In genomic region chr10:69465558-69466200, GRCm38 (mm10) we compare ENCODE assay signal across 11 mouse cellular contexts.
DNase-seq lines count a peak whose midpoint lies in the region; ATAC-seq and TF ChIP-seq lines count a peak whose summit lies in the region.
"Had no signal": no experiment of that assay in that cellular context is flagged by ENCODE, and none has a peak within 500 bp of the region (broad histone marks: within the 10 kb centered on the region; RNA-seq: fewer than 3 reads in every experiment).

No protein-coding gene starts in this region.

- H3K9me3 ChIP-seq in kidney, embryonic 16.5 days (ENCODE audit: low read length), result no peaks in the 10 kb centered on the region
- no peaks in the 10 kb centered on the region for H3K9me3 ChIP-seq in heart, embryonic 10.5 days
- H3K9me3 ChIP-seq: heart, embryonic 15.5 days; limb, embryonic 13.5 days had no signal

- no peak overlapping the region for H3K4me2 ChIP-seq in kidney, embryonic 16.5 days (replicated peaks; ENCODE audit: low read depth, low read length)
- H3K4me2 ChIP-seq: heart, embryonic 15.5 days; limb, embryonic 13.5 days had no signal

- H3K27me3 ChIP-seq in kidney, embryonic 16.5 days (ENCODE audit: insufficient read depth, low read length), result no peaks in the 10 kb centered on the region
- no peaks in the 10 kb centered on the region for H3K27me3 ChIP-seq in heart, embryonic 10.5 days (ENCODE audit: insufficient read depth, poor library complexity, severe bottlenecking)
- H3K27me3 ChIP-seq: heart, embryonic 15.5 days; limb, embryonic 13.5 days; megakaryocyte, embryonic 14.5 days had no signal

- DNase-seq in cerebellum, postnatal 14 days, result peak; percentile 40 to 56
- DNase-seq in cerebellum, adult 18-20 months, result no peak
- DNase-seq in forelimb bud, embryonic 11.5 days (ENCODE audit: low read depth, low spot score), result peak; percentile 29
- peak; percentile 28 to 50 for DNase-seq in left cerebral cortex, adult 2 months (ENCODE audit: extremely low spot score in 1 of 2, low spot score in 2 of 2)
- DNase-seq in retina, postnatal 1 day, result peak; percentile 86
- DNase-seq in heart, adult 9 months (ENCODE audit: low spot score in 2 of 2), result no peak
- no peak for DNase-seq in heart, embryonic 10.5 days (ENCODE audit: low spot score)

- intact Hi-C loops in left cerebral cortex, adult 2 months (cut with DNase I), result no loop called here

- H3K36me3 ChIP-seq in kidney, embryonic 16.5 days (ENCODE audit: insufficient read depth, low read length), result no peaks in the 10 kb centered on the region
- H3K36me3 ChIP-seq in heart, embryonic 10.5 days, result no peaks in the 10 kb centered on the region
- H3K36me3 ChIP-seq: heart, embryonic 15.5 days; limb, embryonic 13.5 days had no signal

- no peak for ATAC-seq in kidney, embryonic 16.5 days (ENCODE audit: low FRiP score, low TSS enrichment)

- no peak for TF ChIP-seq CTCF in left cerebral cortex, adult 2 months (IDR thresholded peaks at IDR 0.05)

- peak overlapping the region; percentile 84 for H3K27ac ChIP-seq in left cerebral cortex, adult 2 months
- H3K27ac ChIP-seq in kidney, embryonic 16.5 days (ENCODE audit: low read length), result no peak overlapping the region
- no peak overlapping the region for H3K27ac ChIP-seq in heart, embryonic 10.5 days
- H3K27ac ChIP-seq: heart, embryonic 15.5 days; limb, embryonic 13.5 days had no signal

- H3K4me3 ChIP-seq in left cerebral cortex, adult 2 months, result peak overlapping the region; percentile 32
- no peak overlapping the region for H3K4me3 ChIP-seq in kidney, embryonic 16.5 days (ENCODE audit: low read length)
- H3K4me3 ChIP-seq in heart, embryonic 10.5 days, result no peak overlapping the region
- H3K4me3 ChIP-seq: heart, embryonic 15.5 days; limb, embryonic 13.5 days; megakaryocyte, embryonic 14.5 days had no signal

- no peak overlapping the region for H3K9ac ChIP-seq in kidney, embryonic 16.5 days (replicated peaks; ENCODE audit: low read length)
- H3K9ac ChIP-seq: heart, embryonic 15.5 days; limb, embryonic 13.5 days had no signal

- no peaks in the 10 kb centered on the region for H3K4me1 ChIP-seq in kidney, embryonic 16.5 days (ENCODE audit: insufficient read depth, low read length)
- H3K4me1 ChIP-seq in heart, embryonic 10.5 days, result peaks cover 3% of the 10 kb centered on the region; the same call in 1 of the 2 replicates
- H3K4me1 ChIP-seq: heart, embryonic 15.5 days; megakaryocyte, embryonic 14.5 days had no signal

- WGBS in kidney, embryonic 16.5 days, result 74% methylated on average over 11 of the region's 11 CpGs
- WGBS in heart, embryonic 10.5 days, result 79% methylated on average over 11 of the region's 11 CpGs

Comparison
In these comparisons a context has a peak if more than half of its experiments do, and no peak if none do; other contexts are left out.
1. DNase-seq: peak in cerebellum, postnatal 14 days (2 of 2), forelimb bud, embryonic 11.5 days (single experiment), left cerebral cortex, adult 2 months (2 of 2) and retina, postnatal 1 day (single experiment); none in cerebellum, adult 18-20 months (0 of 2), heart, adult 9 months (0 of 2) and heart, embryonic 10.5 days (single experiment).